Mouse (Mus musculus) hindbrain, embryonic 12.5 days (tissue): Measurements from ENCODE around the gene Lhfp. TPM values are rescaled to one million over a fixed set of nuclear protein-coding genes. Genes with fewer than 3 reads are reported as not detected.

Experiments
- ATAC-seq: fragments of 200-750 bp; cut with Nextera tagmentation; 2 replicates; pipeline ENCODE4 v1.8.0; 2017; ENCODE audit warnings: moderate TSS enrichment; ENCODE audit not compliant: low FRiP score
- H3K27ac ChIP-seq: fragments of 300-500 bp; sonication (generic); 2 replicates; pipeline ENCODE4 v1.5.1; 2016; ENCODE audit warnings: mild to moderate bottlenecking
- H3K27me3 ChIP-seq: fragments of 300-500 bp; sonication (generic); 2 replicates; pipeline ENCODE4 v1.6.1; 2016; ENCODE audit warnings: mild to moderate bottlenecking
- H3K36me3 ChIP-seq: fragments of 300-500 bp; sonication (generic); 2 replicates; pipeline ENCODE4 v1.6.1; 2016; ENCODE audit warnings: mild to moderate bottlenecking
- H3K4me1 ChIP-seq: fragments of 300-500 bp; sonication (generic); 2 replicates; pipeline ENCODE4 v1.6.1; 2016
- H3K4me2 ChIP-seq: fragments of 300-500 bp; sonication (generic); replicated peaks from 2 replicates; pipeline ENCODE4 v1.6.1; 2016; ENCODE audit warnings: mild to moderate bottlenecking
- H3K4me3 ChIP-seq: fragments of 300-500 bp; sonication (generic); 2 replicates; pipeline ENCODE4 v1.5.1; 2016; ENCODE audit warnings: mild to moderate bottlenecking
- H3K9ac ChIP-seq: fragments of 300-500 bp; sonication (generic); 2 replicates; pipeline ENCODE4 v1.6.1; 2016; ENCODE audit warnings: mild to moderate bottlenecking, moderate library complexity
- H3K9me3 ChIP-seq: fragments of 300-500 bp; sonication (generic); replicated peaks from 2 replicates; pipeline ENCODE4 v1.6.1; 2016; ENCODE audit warnings: mild to moderate bottlenecking
- WGBS: fragments of 180-500 bp; shearing (Covaris S2); methylation state at CpG from one replicate; pipeline ENCODE4 v1.1.7; 2016; 5-methylcytosine and 5-hydroxymethylcytosine counted together
- polyA plus RNA-seq: library from polyadenylated mRNA; unstranded; fragments of >200 nt; fragmentation: Nextera tagmentation; extraction: Ambion mirVana; gene quantifications from 2 replicates; pipeline ENCODE4 v1.2.1, GENCODE M21; 2016

The Lhfp gene
- polyA plus RNA-seq, 1 experiment from 2014 or later, result 64.2 TPM

GRCm38 (mm10) chr3:53074761-53075160, 33.4 kb downstream of the Lhfp start:
- Histone ChIP-seq H3K4me1 (no peaks in the 10 kb centered on the region; the same call in 1 of the 2 replicates), H3K9me3 (no peaks in the 10 kb centered on the region), H3K9ac (no peak overlapping the region), H3K36me3 (no peaks in the 10 kb centered on the region), H3K27me3 (no peaks in the 10 kb centered on the region), H3K27ac (no peak overlapping the region), H3K4me2 (no peak overlapping the region), H3K4me3 (no peak overlapping the region)
- WGBS, result 90% methylated on average over 3 of the region's 3 CpGs
- ATAC-seq, result no peak

- Histone ChIP-seq H3K27me3 (no peaks in the 10 kb centered on the region), H3K4me2 (no peak overlapping the region), H3K27ac (no peak overlapping the region), H3K4me1 (no peaks in the 10 kb centered on the region), H3K4me3 (no peak overlapping the region), H3K36me3 (no peaks in the 10 kb centered on the region), H3K9ac (no peak overlapping the region), H3K9me3 (no peaks in the 10 kb centered on the region)
- WGBS, result 92% methylated on average over 6 of the region's 6 CpGs
- ATAC-seq, result no peak
Measured at GRCm38 (mm10) chr3:53080286-53080685, 39.0 kb downstream of the Lhfp start.

- Histone ChIP-seq H3K4me3 (no peak overlapping the region), H3K27me3 (no peaks in the 10 kb centered on the region), H3K27ac (no peak overlapping the region), H3K9me3 (no peaks in the 10 kb centered on the region), H3K4me1 (no peaks in the 10 kb centered on the region), H3K4me2 (no peak overlapping the region), H3K9ac (no peak overlapping the region), H3K36me3 (no peaks in the 10 kb centered on the region)
- no peak for ATAC-seq
- 95% methylated on average over 8 of the region's 8 CpGs for WGBS
Measured at GRCm38 (mm10) chr3:53080710-53081109, 39.4 kb downstream of the Lhfp start.

- Histone ChIP-seq H3K36me3 (no peaks in the 10 kb centered on the region), H3K27me3 (no peaks in the 10 kb centered on the region), H3K9me3 (no peaks in the 10 kb centered on the region), H3K27ac (no peak overlapping the region), H3K4me3 (no peak overlapping the region), H3K4me2 (no peak overlapping the region), H3K4me1 (peaks cover 5% of the 10 kb centered on the region), H3K9ac (no peak overlapping the region)
- ATAC-seq, result no peak
- WGBS, result 88% methylated on average over 5 of the region's 5 CpGs
Measured at GRCm38 (mm10) chr3:53083717-53084116, 42.4 kb downstream of the Lhfp start.

- 92% methylated on average over 8 of the region's 8 CpGs for WGBS
- ATAC-seq, result no peak
- H3K9me3 ChIP-seq, result no peaks in the 10 kb centered on the region
Measured at GRCm38 (mm10) chr3:53084806-53085205, 43.5 kb downstream of the Lhfp start.

GRCm38 (mm10) chr3:53086481-53087155, 45.3 kb downstream of the Lhfp start:
- no peaks in the 10 kb centered on the region for H3K27me3 ChIP-seq
- no peaks in the 10 kb centered on the region for H3K9me3 ChIP-seq
- H3K9ac ChIP-seq, result no peak overlapping the region
- 81% methylated on average over 7 of the region's 7 CpGs for WGBS
- H3K4me1 ChIP-seq, result peaks cover 11% of the 10 kb centered on the region
- no peak overlapping the region for H3K4me3 ChIP-seq
- ATAC-seq, result no peak
- no peak overlapping the region for H3K27ac ChIP-seq
- H3K36me3 ChIP-seq, result no peaks in the 10 kb centered on the region
- no peak overlapping the region for H3K4me2 ChIP-seq

More at GRCm38 (mm10) chr3:53084806-53085205, 43.5 kb downstream of the Lhfp start:
- Histone ChIP-seq H3K4me1 (peaks cover 5% of the 10 kb centered on the region), H3K27me3 (no peaks in the 10 kb centered on the region), H3K4me3 (no peak overlapping the region), H3K9ac (no peak overlapping the region), H3K4me2 (no peak overlapping the region), H3K36me3 (no peaks in the 10 kb centered on the region), H3K27ac (no peak overlapping the region)

- H3K4me2 ChIP-seq, result no peak overlapping the region
- no peaks in the 10 kb centered on the region for H3K27me3 ChIP-seq
- H3K9me3 ChIP-seq, result no peaks in the 10 kb centered on the region
- WGBS, result 46% methylated on average over 8 of the region's 8 CpGs
- H3K36me3 ChIP-seq, result no peaks in the 10 kb centered on the region
- no peak overlapping the region for H3K4me3 ChIP-seq
- no peak overlapping the region for H3K27ac ChIP-seq
- no peak for ATAC-seq
- H3K4me1 ChIP-seq, result peaks cover 11% of the 10 kb centered on the region
- H3K9ac ChIP-seq, result no peak overlapping the region
Measured at GRCm38 (mm10) chr3:53087156-53087805, 46.0 kb downstream of the Lhfp start.

GRCm38 (mm10) chr3:53089921-53090320, 48.6 kb downstream of the Lhfp start:
- Histone ChIP-seq H3K27ac (no peak overlapping the region), H3K9me3 (no peaks in the 10 kb centered on the region), H3K4me3 (no peak overlapping the region), H3K9ac (no peak overlapping the region), H3K27me3 (no peaks in the 10 kb centered on the region), H3K4me1 (peaks cover 11% of the 10 kb centered on the region), H3K4me2 (no peak overlapping the region), H3K36me3 (no peaks in the 10 kb centered on the region)
- no peak for ATAC-seq
- 87% methylated on average over 2 of the region's 2 CpGs for WGBS

GRCm38 (mm10) chr3:53100210-53100609, 58.9 kb downstream of the Lhfp start:
- H3K4me2 ChIP-seq, result no peak overlapping the region
- H3K27ac ChIP-seq, result no peak overlapping the region
- no peak overlapping the region for H3K9ac ChIP-seq
- H3K36me3 ChIP-seq, result no peaks in the 10 kb centered on the region
- H3K4me1 ChIP-seq, result peaks cover 24% of the 10 kb centered on the region
- no peaks in the 10 kb centered on the region for H3K27me3 ChIP-seq
- H3K4me3 ChIP-seq, result no peak overlapping the region
- ATAC-seq, result no peak
- WGBS, result 96% methylated on average over 3 of the region's 3 CpGs
- no peaks in the 10 kb centered on the region for H3K9me3 ChIP-seq

GRCm38 (mm10) chr3:53100803-53101202, 59.5 kb downstream of the Lhfp start:
- Histone ChIP-seq H3K9me3 (no peaks in the 10 kb centered on the region), H3K4me1 (peaks cover 26% of the 10 kb centered on the region), H3K27me3 (no peaks in the 10 kb centered on the region), H3K4me3 (no peak overlapping the region), H3K9ac (no peak overlapping the region), H3K4me2 (no peak overlapping the region), H3K36me3 (no peaks in the 10 kb centered on the region), H3K27ac (no peak overlapping the region)
- ATAC-seq, result no peak
- WGBS, result 59% methylated on average over 6 of the region's 6 CpGs

GRCm38 (mm10) chr3:53101711-53102110, 60.4 kb downstream of the Lhfp start:
- no peak for ATAC-seq
- no peaks in the 10 kb centered on the region for H3K36me3 ChIP-seq
- H3K9ac ChIP-seq, result no peak overlapping the region
- H3K4me3 ChIP-seq, result no peak overlapping the region
- WGBS, result 62% methylated on average over 6 of the region's 6 CpGs
- peaks cover 26% of the 10 kb centered on the region for H3K4me1 ChIP-seq
- no peaks in the 10 kb centered on the region for H3K9me3 ChIP-seq
- H3K27me3 ChIP-seq, result no peaks in the 10 kb centered on the region
- H3K4me2 ChIP-seq, result no peak overlapping the region
- H3K27ac ChIP-seq, result no peak overlapping the region

- H3K36me3 ChIP-seq, result no peaks in the 10 kb centered on the region
- H3K9me3 ChIP-seq, result no peaks in the 10 kb centered on the region
- H3K27ac ChIP-seq, result peak overlapping the region; percentile 24; the same call in 1 of the 2 replicates
- peaks cover 26% of the 10 kb centered on the region for H3K4me1 ChIP-seq
- no peak overlapping the region for H3K9ac ChIP-seq
- H3K4me2 ChIP-seq, result no peak overlapping the region
- no peaks in the 10 kb centered on the region for H3K27me3 ChIP-seq
- no peak overlapping the region for H3K4me3 ChIP-seq
- no peak for ATAC-seq
- 19% methylated on average over 5 of the region's 5 CpGs for WGBS
Measured at GRCm38 (mm10) chr3:53102131-53102756, 60.9 kb downstream of the Lhfp start.
